Mouse (Mus musculus): ENCODE measurements at regions not wholly inside any gene's neighbourhood (a gene's known extent, or its start where the extent isn't known, plus 50 kb on each side); places are given as distances from the start of the nearest gene placed in this dataset.

DNA sequence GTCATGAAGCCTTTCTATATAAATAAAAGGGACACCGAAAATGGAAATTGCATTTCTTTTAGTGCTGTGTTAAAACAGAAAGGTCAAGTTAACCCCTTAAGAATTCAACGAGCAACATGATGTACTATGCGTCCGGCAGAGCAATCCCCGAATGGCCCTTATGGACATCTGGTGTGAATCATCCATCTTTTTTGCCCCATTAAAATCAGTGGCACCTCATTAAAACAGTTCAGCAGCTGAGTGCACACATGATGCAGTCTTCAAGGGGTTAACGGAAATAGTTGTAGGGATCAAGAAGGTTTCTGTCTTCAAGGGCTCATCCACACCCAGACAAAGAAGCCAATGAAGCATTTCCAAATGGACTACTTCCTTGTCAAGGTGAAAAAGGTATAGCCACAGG is 284.1 kb upstream of the BC052040 start:
- TF ChIP-seq POLR2A (IDR thresholded peaks at IDR 0.05; ENCODE audit: control insufficient read depth, low read depth, low read length) (no peak), CTCF (IDR thresholded peaks at IDR 0.05; ENCODE audit: control insufficient read depth, insufficient read depth, insufficient replicate concordance, low read depth, low read length) (no peak)

All from testis, adult 2 months (tissue).